8 mouse cellular contexts compared by ENCODE assay signal in the genomic region with DNA sequence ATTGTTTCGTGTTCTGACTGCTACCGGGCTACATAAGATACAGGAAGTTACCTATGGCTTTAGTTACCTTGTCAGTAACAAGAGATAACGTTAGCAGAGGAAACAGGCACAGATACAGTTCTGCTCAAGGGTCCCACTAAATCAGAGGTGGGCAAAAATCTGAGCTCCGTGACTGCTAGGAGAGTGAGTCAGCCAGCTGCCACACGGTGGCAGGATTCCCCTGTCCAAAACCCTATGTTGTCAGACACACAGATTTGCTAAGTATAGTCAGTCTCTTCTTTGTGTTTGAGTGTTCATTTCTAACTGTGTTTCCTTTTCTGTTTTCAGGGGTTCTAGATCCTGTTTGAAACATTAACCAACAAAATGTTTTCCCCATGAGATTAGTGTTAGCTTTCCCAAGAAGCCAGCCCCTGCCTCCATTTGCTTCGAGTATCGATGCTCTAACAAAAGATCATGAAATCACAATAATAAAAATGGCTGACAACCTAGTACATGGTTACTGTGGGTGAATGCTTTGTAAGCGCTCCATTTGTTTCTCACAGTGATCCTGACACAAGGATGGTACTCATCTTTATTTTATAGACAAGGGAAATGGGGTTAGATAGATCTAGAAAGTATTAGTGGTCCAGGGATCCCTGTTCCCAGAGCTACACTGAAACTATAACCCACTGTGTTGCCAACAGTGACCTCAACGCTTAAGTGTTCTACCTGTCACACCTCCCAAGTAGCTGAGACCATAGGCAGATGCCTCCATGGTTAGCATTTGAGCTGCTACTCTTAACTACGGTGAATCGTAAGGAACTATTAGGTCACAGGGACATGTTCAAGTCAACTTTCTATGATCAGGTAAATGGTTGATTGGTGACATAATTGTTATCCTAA. TPM values are rescaled to one million over a fixed set of nuclear protein-coding genes. Genes with fewer than 3 reads are reported as not detected.
DNase-seq lines count a peak whose midpoint lies in the region; ATAC-seq lines count a peak whose summit lies in the region.

No protein-coding gene starts in this region.

- H3K9me3 ChIP-seq in forebrain, embryonic 13.5 days (replicated peaks), result no peaks in the 10 kb centered on the region
- H3K9me3 ChIP-seq in hindbrain, embryonic 16.5 days (ENCODE audit: control insufficient read depth, low read length), result no peaks in the 10 kb centered on the region
- no peaks in the 10 kb centered on the region for H3K9me3 ChIP-seq in midbrain, embryonic 12.5 days

- H3K4me3 ChIP-seq in forebrain, embryonic 13.5 days, result no peak overlapping the region
- no peak overlapping the region for H3K4me3 ChIP-seq in hindbrain, embryonic 16.5 days (ENCODE audit: low read length)
- no peak overlapping the region for H3K4me3 ChIP-seq in midbrain, embryonic 12.5 days

- H3K9ac ChIP-seq in forebrain, embryonic 13.5 days, result no peak overlapping the region
- no peak overlapping the region for H3K9ac ChIP-seq in hindbrain, embryonic 16.5 days (ENCODE audit: low read depth, low read length)
- H3K9ac ChIP-seq in midbrain, embryonic 12.5 days (replicated peaks), result no peak overlapping the region

- H3K4me1 ChIP-seq in forebrain, embryonic 13.5 days, result no peaks in the 10 kb centered on the region
- H3K4me1 ChIP-seq in hindbrain, embryonic 16.5 days (ENCODE audit: control insufficient read depth, insufficient read depth, low read depth, low read length), result no peaks in the 10 kb centered on the region
- no peaks in the 10 kb centered on the region for H3K4me1 ChIP-seq in midbrain, embryonic 12.5 days

- H3K27ac ChIP-seq in forebrain, embryonic 13.5 days, result no peak overlapping the region
- no peak overlapping the region for H3K27ac ChIP-seq in hindbrain, embryonic 16.5 days (ENCODE audit: low read depth, low read length)
- no peak overlapping the region for H3K27ac ChIP-seq in midbrain, embryonic 12.5 days (replicated peaks)

- WGBS in forebrain, embryonic 13.5 days, result 60% methylated on average over 11 of the region's 11 CpGs
- WGBS in hindbrain, embryonic 16.5 days, result 58% methylated on average over 11 of the region's 11 CpGs
- 59% methylated on average over 11 of the region's 11 CpGs for WGBS in midbrain, embryonic 12.5 days

- DNase-seq in cerebellum, postnatal 14 days, result peak; percentile 70 to 72
- no peak for DNase-seq in cerebellum, adult 8-10 months
- DNase-seq in NIH3T3 (ENCODE audit: low read depth), result peak; percentile 86
- DNase-seq in layer of hippocampus, postnatal 25 days (ENCODE audit: extremely low spot score in 1 of 2, low spot score in 1 of 2), result peak; percentile 44 to 64
- DNase-seq in urinary bladder, postnatal 25 days (ENCODE audit: low spot score), result peak; percentile 37

- H3K27me3 ChIP-seq in forebrain, embryonic 13.5 days, result no peaks in the 10 kb centered on the region
- no peaks in the 10 kb centered on the region for H3K27me3 ChIP-seq in hindbrain, embryonic 16.5 days (replicated peaks; ENCODE audit: control insufficient read depth, insufficient read depth, low read length)
- H3K27me3 ChIP-seq in midbrain, embryonic 12.5 days, result no peaks in the 10 kb centered on the region

- no peak overlapping the region for H3K4me2 ChIP-seq in forebrain, embryonic 13.5 days
- no peak overlapping the region for H3K4me2 ChIP-seq in hindbrain, embryonic 16.5 days (ENCODE audit: low read length)
- H3K4me2 ChIP-seq in midbrain, embryonic 12.5 days (replicated peaks), result no peak overlapping the region

- ATAC-seq in forebrain, embryonic 13.5 days, result peak; percentile 94
- peak; percentile 96 for ATAC-seq in hindbrain, embryonic 16.5 days
- peak; percentile 94 for ATAC-seq in midbrain, embryonic 12.5 days (ENCODE audit: low FRiP score, low read depth)

- peaks cover 3% of the 10 kb centered on the region; the same call in 1 of the 2 replicates for H3K36me3 ChIP-seq in forebrain, embryonic 13.5 days (ENCODE audit: poor library complexity, severe bottlenecking)
- H3K36me3 ChIP-seq in hindbrain, embryonic 16.5 days (ENCODE audit: control insufficient read depth, insufficient read depth, low read length), result no peaks in the 10 kb centered on the region; the same call in 1 of the 2 replicates
- H3K36me3 ChIP-seq in midbrain, embryonic 12.5 days, result peaks cover 3% of the 10 kb centered on the region

RNA-seq across cellular contexts. Expression of a gene that starts 15.3 kb away (rescaled TPM):
- 37.4 and 40.7 TPM in 2 replicates for polyA plus RNA-seq in forebrain, embryonic 13.5 days (2015; fragmentation: Nextera tagmentation; extraction: Ambion mirVana)
- polyA plus RNA-seq in hindbrain, embryonic 16.5 days (2015; fragmentation: Nextera tagmentation; extraction: Ambion mirVana), result 18.5 and 22.4 TPM in 2 replicates
- total RNA-seq in layer of hippocampus, postnatal 25 days (2021), result 10 to 100 TPM; 13.6 to 14.6 TPM
- polyA plus RNA-seq in midbrain, embryonic 12.5 days (2016; fragmentation: Nextera tagmentation; extraction: Ambion mirVana), result 41.3 and 42.4 TPM in 2 replicates

RNA-seq across cellular contexts. Expression of a gene that starts 15.3 kb away (rescaled TPM):
- polyA plus RNA-seq in forebrain, embryonic 13.5 days (2015; fragmentation: Nextera tagmentation; extraction: Ambion mirVana), result 103 and 118 TPM in 2 replicates
- polyA plus RNA-seq in hindbrain, embryonic 16.5 days (2015; fragmentation: Nextera tagmentation; extraction: Ambion mirVana), result 40.2 and 45.6 TPM in 2 replicates
- total RNA-seq in layer of hippocampus, postnatal 25 days (2021), result 10 to 100 TPM; 23.9 to 24.7 TPM
- polyA plus RNA-seq in midbrain, embryonic 12.5 days (2016; fragmentation: Nextera tagmentation; extraction: Ambion mirVana), result 101 and 119 TPM in 2 replicates

RNA-seq across cellular contexts. Expression of a gene that starts 30.8 kb away (rescaled TPM):
- 9.8 and 10.4 TPM in 2 replicates for polyA plus RNA-seq in forebrain, embryonic 13.5 days (2015; fragmentation: Nextera tagmentation; extraction: Ambion mirVana)
- polyA plus RNA-seq in hindbrain, embryonic 16.5 days (2015; fragmentation: Nextera tagmentation; extraction: Ambion mirVana), result 5.9 and 6.4 TPM in 2 replicates
- total RNA-seq in layer of hippocampus, postnatal 25 days (2021), result 10 to 100 TPM; 21.1 to 23.8 TPM
- polyA plus RNA-seq in midbrain, embryonic 12.5 days (2016; fragmentation: Nextera tagmentation; extraction: Ambion mirVana), result 16.3 and 18.6 TPM in 2 replicates

RNA-seq across cellular contexts. Expression of a gene that starts 57.4 kb away (rescaled TPM):
- not detected in 2 replicates for polyA plus RNA-seq in forebrain, embryonic 13.5 days (2015; fragmentation: Nextera tagmentation; extraction: Ambion mirVana)
- polyA plus RNA-seq in hindbrain, embryonic 16.5 days (2015; fragmentation: Nextera tagmentation; extraction: Ambion mirVana), result not detected in 2 replicates
- total RNA-seq in layer of hippocampus, postnatal 25 days (2021), result not detected
- not detected in 2 replicates for polyA plus RNA-seq in midbrain, embryonic 12.5 days (2016; fragmentation: Nextera tagmentation; extraction: Ambion mirVana)
